Mouse (Mus musculus): ENCODE measurements at regions not wholly inside any gene's neighbourhood (a gene's known extent, or its start where the extent isn't known, plus 50 kb on each side); places are given as distances from the start of the nearest gene placed in this dataset.

GRCm38 (mm10) chr14:105542486-105543145, 284.2 kb downstream of the Ndfip2 start:
- TF ChIP-seq CTCF (IDR thresholded peaks at IDR 0.05; ENCODE audit: low read depth, low read length) (no peak), POLR2AphosphoS5 (IDR thresholded peaks at IDR 0.05; ENCODE audit: insufficient replicate concordance, low read depth, low read length) (no peak)
